Mouse (Mus musculus) limb, embryonic 10.5 days (tissue): Measurements from ENCODE around the gene Gm1604a. TPM values are rescaled to one million over a fixed set of nuclear protein-coding genes. Genes with fewer than 3 reads are reported as not detected.
"Not testable (repeated sequence)": the region's sequence is repeated elsewhere in the genome, so short reads cannot be mapped to it uniquely, and the experiment has no call there.

ENCODE experiments used
- DNase-seq: peaks from one replicate; pipeline ENCODE4 v3.0.0-alpha.2; 2017; ENCODE audit warnings: low spot score
- H3K27ac ChIP-seq: fragments of 300-500 bp; sonication (generic); 2 replicates; pipeline ENCODE4 v1.5.1; 2016; ENCODE audit warnings: mild to moderate bottlenecking
- H3K27me3 ChIP-seq: fragments of 300-500 bp; sonication (generic); 2 replicates; pipeline ENCODE4 v1.6.1; 2016; ENCODE audit warnings: low read depth, mild to moderate bottlenecking; ENCODE audit not compliant: poor library complexity, severe bottlenecking
- H3K36me3 ChIP-seq: fragments of 300-500 bp; sonication (generic); 2 replicates; pipeline ENCODE4 v1.6.1; 2016; ENCODE audit warnings: mild to moderate bottlenecking, moderate library complexity
- H3K4me1 ChIP-seq: fragments of 300-500 bp; sonication (generic); 2 replicates; pipeline ENCODE4 v1.6.1; 2016
- H3K4me3 ChIP-seq: fragments of 300-500 bp; sonication (generic); 2 replicates; pipeline ENCODE4 v1.5.1; 2016; ENCODE audit warnings: mild to moderate bottlenecking, moderate library complexity
- H3K9me3 ChIP-seq: fragments of 300-500 bp; sonication (generic); replicated peaks from 2 replicates; pipeline ENCODE4 v1.6.1; 2016; ENCODE audit warnings: mild to moderate bottlenecking
- WGBS: fragments of 180-500 bp; shearing (Covaris S2); methylation state at CpG from one replicate; pipeline ENCODE4 v1.1.7; 2016; 5-methylcytosine and 5-hydroxymethylcytosine counted together
- polyA plus RNA-seq: library from polyadenylated mRNA; unstranded; fragments of >200 nt; fragmentation: Nextera tagmentation; extraction: Ambion mirVana; gene quantifications from 2 replicates; pipeline ENCODE4 v1.2.1, GENCODE M21; 2016

Gene Gm1604a
- not detected in 2 replicates for polyA plus RNA-seq

DNA sequence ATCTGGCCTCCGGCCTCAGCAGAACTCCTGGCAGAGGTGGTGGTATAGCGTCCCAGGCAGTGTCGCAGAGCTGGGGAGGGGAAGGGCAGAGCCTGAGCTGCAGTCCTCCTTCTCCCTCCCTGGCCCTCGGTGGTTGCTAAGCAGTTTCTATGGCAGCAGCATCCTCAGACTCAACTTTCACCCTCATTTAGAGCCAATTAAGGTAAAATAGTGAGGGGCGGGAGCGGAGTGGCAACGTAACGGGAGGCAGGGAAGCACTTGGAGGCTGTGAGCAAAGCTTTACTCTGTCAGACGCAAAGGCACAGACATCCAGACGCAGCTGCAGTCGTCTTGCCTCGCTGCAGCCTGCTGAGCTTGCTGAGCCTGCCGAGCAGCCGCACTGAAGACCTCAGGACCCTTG lies at the start of gene Gm1604a:
TSS of gene Gm1604a (plus strand) at position 312 of the 400 bp plus-strand sequence.
- not testable (repeated sequence) for H3K27me3 ChIP-seq, DNase-seq, H3K36me3 ChIP-seq, H3K4me1 ChIP-seq, H3K4me3 ChIP-seq, H3K27ac ChIP-seq, H3K9me3 ChIP-seq
- WGBS: 9% methylated on average over 7 of the region's 14 CpGs

DNA sequence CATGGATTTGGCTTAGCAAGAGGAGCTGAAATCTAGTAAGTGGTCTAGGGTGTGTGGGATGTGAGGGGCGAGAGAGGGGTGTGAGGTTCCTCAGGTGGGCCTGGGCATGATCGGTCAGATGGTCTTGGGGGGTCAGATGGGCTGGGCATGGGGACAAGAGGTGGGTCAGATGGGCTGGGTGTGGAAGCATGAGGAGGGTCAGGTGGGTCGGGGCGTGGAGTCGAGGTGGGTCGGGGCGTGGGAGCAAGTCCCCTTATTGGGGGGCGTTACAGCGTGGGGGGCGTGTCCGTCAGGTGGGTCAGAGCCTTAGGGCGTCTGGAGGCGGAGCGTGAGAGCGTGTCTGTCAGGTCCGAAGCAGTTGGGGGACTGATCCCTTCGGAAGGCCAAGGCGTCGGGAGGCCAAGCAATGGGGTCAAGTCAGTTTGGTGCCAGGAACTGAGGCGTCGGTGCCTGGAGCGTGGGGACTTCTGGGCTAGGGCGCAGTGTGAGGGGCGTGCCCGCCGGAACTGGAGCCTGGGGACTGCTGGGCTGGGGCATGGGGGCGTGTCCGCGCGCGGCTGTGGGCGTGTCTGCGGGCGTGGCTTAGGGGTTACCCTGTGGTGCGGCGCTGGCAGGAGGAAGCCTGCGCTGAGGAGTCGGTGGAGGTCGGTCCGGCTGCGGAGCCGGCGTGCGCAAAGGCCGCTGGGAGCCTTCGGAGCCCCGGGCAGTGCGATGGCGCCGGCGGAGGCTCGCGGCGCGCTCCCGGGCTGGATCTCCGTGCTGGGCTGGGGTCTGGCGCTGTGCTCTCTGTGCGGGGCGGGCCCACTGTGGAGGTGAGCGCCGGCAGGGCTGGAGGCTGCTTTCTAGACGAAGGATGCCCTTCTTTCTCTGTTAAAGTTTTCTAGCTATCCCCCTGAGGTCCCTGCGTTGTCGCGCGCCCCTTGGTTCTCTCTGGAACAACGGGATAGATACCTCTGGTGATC lies 46.8 kb upstream of the Gm1604a start, which contains the start of gene Gm49721:
TSS of gene Gm49721 (plus strand) at position 618 of the 962 bp plus-strand sequence.
- not testable (repeated sequence) for H3K4me1 ChIP-seq, H3K9me3 ChIP-seq, H3K27me3 ChIP-seq, H3K36me3 ChIP-seq
- WGBS: 1% methylated on average over 52 of the region's 68 CpGs
- DNase-seq: peak; percentile 63
- peak within 1 kb of the TSS; percentile 82; the same call in 1 of the 2 replicates for H3K27ac ChIP-seq
- H3K4me3 ChIP-seq: peak within 1 kb of the TSS; percentile 54

DNA sequence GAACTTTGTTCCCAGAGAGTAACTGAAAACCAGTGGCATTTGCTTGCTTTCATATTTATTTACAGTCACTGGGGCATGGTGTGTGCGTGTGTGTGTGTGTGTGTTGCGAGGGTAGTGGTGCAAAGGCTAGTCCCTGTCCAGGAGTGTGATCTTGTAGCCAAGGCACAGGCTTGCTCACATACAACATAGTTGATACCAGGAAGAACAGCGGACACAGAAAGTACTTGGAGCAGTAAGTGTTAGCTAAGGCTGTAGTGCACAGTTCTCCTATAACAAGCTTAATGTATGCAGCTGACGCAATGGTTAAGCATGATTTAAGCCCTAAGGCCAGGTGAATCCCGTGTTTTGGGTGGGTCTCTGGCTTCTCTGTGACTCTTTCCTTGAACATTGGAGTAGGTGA lies 46.0 kb upstream of the Gm1604a start:
- DNase-seq, H3K27me3 ChIP-seq, H3K36me3 ChIP-seq, H3K4me1 ChIP-seq, H3K27ac ChIP-seq, H3K9me3 ChIP-seq: not testable (repeated sequence)
- peak overlapping the region; percentile 54 for H3K4me3 ChIP-seq
- 44% methylated on average over 5 of the region's 5 CpGs for WGBS

- 91% methylated on average over 5 of the region's 8 CpGs for WGBS
- DNase-seq: not testable (repeated sequence)
Measured at GRCm38 (mm10) chr17:6980144-6980543, 45.2 kb upstream of the Gm1604a start.

DNA sequence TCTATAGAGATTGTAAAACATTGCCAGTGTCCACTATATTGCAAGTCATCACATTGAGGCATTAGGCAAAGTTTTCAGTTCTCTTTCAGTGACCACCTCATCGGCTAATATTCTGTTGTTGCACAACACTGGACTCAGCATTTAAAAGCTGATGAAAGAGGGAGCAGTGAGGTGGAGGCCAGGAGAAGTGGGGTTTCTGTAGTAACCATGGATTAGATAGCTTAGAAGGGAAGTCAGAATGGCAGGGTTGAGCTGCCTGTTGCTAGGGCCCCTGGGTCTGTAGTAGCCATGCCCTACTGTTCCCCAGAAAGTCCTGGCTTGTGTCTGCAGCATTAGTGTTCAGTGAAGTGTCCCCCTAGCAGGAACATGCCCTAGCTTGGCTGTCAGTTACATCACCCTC lies 39.2 kb upstream of the Gm1604a start:
- H3K4me1 ChIP-seq, H3K9me3 ChIP-seq, H3K27me3 ChIP-seq, H3K27ac ChIP-seq, H3K4me3 ChIP-seq, DNase-seq: not testable (repeated sequence)
- WGBS: 95% methylated on average over 1 of the region's 1 CpGs
- H3K36me3 ChIP-seq: peaks cover 11% of the 10 kb centered on the region

More at GRCm38 (mm10) chr17:6980144-6980543, 45.2 kb upstream of the Gm1604a start:
- H3K27ac ChIP-seq, H3K27me3 ChIP-seq, H3K36me3 ChIP-seq, H3K4me1 ChIP-seq, H3K9me3 ChIP-seq, H3K4me3 ChIP-seq: not testable (repeated sequence)

DNA sequence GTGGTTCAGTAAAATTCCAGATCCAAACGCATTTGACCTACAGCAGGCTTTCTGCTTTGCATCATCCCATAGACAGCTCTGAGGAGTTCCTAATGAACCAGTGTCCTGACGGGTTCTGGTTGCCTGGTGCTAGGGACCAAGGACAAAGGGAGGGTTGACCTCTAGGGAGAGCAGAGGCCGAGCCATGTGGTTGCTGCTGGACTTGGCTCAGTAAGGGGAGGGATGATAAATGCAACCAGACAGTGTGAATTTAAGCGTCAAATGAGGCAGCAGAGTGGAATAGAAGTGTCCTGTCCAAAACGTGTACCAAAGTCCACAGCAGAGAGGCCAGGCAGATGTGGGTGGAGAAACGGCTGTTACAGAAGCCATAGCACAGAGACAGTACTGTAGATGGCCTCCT lies 29.9 kb upstream of the Gm1604a start:
- not testable (repeated sequence) for H3K4me1 ChIP-seq, H3K9me3 ChIP-seq, DNase-seq, H3K27ac ChIP-seq, H3K27me3 ChIP-seq, H3K36me3 ChIP-seq, H3K4me3 ChIP-seq
- WGBS: no CpG with 5 or more reads among the region's 6 CpGs

DNA sequence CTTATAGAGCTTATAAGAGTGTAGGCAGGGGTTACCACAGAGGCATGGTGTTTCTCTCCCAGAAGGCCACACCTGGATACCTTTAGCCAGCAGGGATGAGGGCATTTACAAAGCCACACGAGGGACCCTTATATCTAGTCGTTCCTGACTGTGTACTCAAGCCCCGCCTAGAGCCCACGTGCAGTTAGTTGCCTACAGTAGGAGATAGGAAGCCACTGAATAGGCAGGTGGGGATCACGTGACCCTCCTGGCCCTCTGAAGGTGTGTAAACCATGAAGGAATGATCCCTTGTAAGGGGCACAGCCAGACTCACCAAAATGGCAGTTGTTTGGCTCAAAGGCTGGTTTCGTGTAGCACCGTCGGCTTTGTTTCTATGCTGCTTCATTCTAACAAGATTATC lies 28.5 kb upstream of the Gm1604a start:
- H3K27me3 ChIP-seq, H3K27ac ChIP-seq, H3K36me3 ChIP-seq, DNase-seq, H3K4me1 ChIP-seq, H3K4me3 ChIP-seq, H3K9me3 ChIP-seq: not testable (repeated sequence)
- WGBS: 86% methylated on average over 8 of the region's 8 CpGs

DNA sequence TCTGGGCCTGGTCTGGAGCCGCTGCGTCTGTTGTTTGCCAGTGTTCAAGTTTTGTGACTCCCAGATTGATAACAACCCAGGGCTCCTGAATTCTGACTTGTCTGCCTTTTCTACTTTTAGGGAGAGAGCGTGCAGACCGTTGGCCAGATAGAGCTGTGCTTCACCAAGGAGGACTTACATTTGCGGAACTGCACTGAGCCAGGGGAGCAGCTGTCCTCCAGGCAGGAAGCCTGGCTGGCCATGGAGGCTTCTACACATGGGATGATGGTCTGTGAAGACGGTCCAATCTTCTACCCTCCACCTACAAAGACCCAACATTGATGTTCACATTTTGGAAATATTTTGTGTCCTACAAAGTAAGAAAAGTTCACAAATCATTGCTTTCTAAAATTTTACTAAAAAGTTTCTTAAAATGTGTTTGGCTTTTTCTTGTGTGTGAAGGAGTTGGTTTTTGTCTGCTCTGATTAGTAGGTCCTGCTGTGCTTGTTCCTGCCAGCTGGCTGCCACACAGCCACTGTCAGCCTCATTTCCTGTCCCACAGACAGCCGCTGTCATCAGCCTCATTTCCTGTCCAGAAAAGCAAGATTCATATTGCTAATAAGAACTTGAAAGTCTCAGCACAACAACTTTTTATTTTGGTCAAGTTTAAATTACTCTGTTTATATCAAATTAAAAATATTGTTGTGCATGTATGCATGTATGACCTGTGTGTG lies 27.4 kb upstream of the Gm1604a start:
- 55% methylated on average over 2 of the region's 7 CpGs for WGBS

GRCm38 (mm10) chr17:7001790-7002585 lies 23.4 kb upstream of the Gm1604a start:
- not testable (repeated sequence) for H3K36me3 ChIP-seq, H3K4me3 ChIP-seq, DNase-seq, H3K27ac ChIP-seq, H3K27me3 ChIP-seq, H3K4me1 ChIP-seq, H3K9me3 ChIP-seq
- 73% methylated on average over 9 of the region's 12 CpGs for WGBS

More for the DNA sequence above, 27.4 kb upstream of the Gm1604a start:
- H3K4me3 ChIP-seq, H3K36me3 ChIP-seq, H3K27ac ChIP-seq, H3K4me1 ChIP-seq, DNase-seq, H3K27me3 ChIP-seq, H3K9me3 ChIP-seq: not testable (repeated sequence)

DNA sequence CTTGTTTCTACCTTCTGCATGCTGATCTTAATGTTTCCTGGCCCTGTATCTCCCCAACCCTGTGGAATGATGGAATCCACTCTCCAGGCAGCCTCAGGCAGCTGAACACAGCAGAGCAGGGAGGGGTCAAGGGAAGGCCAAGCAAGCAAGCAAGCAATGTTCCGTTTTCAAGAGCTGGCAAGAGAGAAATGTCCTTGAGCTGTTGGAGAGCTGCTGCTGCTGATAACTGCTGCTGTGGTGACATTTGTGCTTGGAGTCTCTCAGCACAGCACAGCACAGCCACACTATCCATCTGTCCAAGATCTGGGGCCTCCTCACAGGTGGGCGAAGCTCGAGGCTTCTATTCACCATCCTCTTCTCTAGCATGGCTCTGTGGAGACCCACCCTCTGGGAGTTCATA lies 22.0 kb upstream of the Gm1604a start:
- H3K36me3 ChIP-seq, DNase-seq: not testable (repeated sequence)
- WGBS: no CpG with 5 or more reads among the region's 3 CpGs

DNA sequence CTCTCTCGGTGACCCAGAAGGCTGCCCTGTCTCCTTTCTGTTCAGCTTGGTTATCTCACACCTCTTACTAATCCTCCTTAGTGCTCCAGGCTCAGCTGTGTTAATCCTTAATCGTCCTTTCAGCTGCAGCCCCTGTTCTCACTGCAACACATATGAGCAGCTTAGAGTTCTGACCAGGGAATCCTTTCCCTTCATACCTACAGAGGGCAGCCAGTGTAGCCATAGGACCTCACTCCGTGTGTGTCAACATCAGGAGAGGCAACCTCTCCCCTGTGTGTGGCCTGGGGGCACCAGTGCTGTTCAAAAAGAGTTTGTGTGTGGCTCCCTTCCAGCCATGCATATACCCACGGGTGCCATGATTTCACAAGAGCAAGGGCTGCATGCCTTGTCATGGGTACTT lies 19.7 kb upstream of the Gm1604a start:
- DNase-seq, H3K4me1 ChIP-seq: not testable (repeated sequence)

More for the DNA sequence above, 22.0 kb upstream of the Gm1604a start:
- not testable (repeated sequence) for H3K27ac ChIP-seq, H3K4me1 ChIP-seq, H3K27me3 ChIP-seq, H3K9me3 ChIP-seq, H3K4me3 ChIP-seq

DNA sequence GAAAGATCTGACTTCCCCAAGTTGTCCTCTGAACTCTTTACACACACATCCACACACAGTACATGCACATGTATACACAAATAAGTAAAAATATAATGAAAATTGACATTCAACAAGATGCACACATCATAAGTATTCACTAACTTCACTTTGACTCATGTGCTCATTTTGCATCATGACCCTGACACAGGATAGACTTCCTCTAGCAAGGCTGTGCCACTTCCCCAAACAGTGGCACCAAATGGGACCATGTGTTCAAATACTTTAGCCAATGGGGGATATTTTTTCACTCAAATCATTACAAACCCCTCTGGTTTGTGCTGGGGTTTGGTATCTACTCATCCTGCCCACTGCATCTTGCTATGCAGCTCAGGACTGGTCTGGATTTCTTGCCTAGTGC lies 16.5 kb upstream of the Gm1604a start:
- DNase-seq: not testable (repeated sequence)

More for the DNA sequence above, 19.7 kb upstream of the Gm1604a start:
- H3K4me3 ChIP-seq, H3K9me3 ChIP-seq, H3K27ac ChIP-seq, H3K27me3 ChIP-seq, H3K36me3 ChIP-seq: not testable (repeated sequence)
- WGBS: 58% methylated on average over 3 of the region's 4 CpGs

More for the DNA sequence above, 16.5 kb upstream of the Gm1604a start:
- H3K27ac ChIP-seq, H3K36me3 ChIP-seq, H3K9me3 ChIP-seq, H3K4me1 ChIP-seq, H3K4me3 ChIP-seq, H3K27me3 ChIP-seq: not testable (repeated sequence)
